Mouse (Mus musculus): Measurements from ENCODE around the gene Rnps1. TPM values are rescaled to one million over a fixed set of nuclear protein-coding genes. Genes with fewer than 3 reads are reported as not detected.

The Rnps1 gene
- total and polyA plus RNA-seq, 3 experiments, result 160 to 288 (median 255) TPM

DNA sequence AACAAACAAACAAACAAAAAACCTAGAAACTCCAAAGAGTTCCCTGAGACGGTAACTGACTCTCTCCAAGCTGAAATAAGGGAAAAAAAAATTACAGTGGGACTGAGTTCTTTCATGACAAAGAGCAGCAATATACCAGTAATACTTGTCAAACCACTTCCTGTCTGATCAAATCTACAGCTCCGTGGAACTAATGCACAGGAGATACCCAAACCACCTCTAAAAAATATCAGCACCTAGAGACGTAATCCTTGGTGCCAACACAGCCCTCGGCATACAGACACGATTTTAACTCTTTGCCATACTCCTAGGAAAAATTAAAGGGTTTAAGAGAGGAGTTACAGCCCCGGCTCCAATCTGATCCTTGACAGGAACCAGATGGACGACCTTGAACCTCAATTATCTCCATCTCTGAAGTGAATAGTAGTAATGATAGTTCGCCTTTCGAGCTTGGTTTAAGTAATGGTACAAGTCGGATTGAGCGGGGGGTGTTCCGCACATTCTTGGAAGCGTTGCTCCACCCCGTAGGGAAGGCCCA is 39.9 kb downstream of the Rnps1 start:
- no peak for DNase-seq (ENCODE audit: extremely low read depth)
- Histone ChIP-seq H3K27ac (ENCODE audit: insufficient read depth, low read depth) (peak overlapping the region; percentile 60; the same call in 1 of the 2 replicates), H3K36me3 (replicated peaks in 1 of 2; ENCODE audit: control insufficient read depth in 1 of 2, insufficient read depth in 1 of 2, low read length in 1 of 2) (peaks cover 19 to 32% of the 10 kb centered on the region in 2 experiments), H3K27me3 (replicated peaks) (no peaks in the 10 kb centered on the region), H3K9ac (ENCODE audit: insufficient read depth, low read depth) (peak overlapping the region; percentile 78), H3K79me2 (replicated peaks; ENCODE audit: control insufficient read depth, extremely low read depth, insufficient read depth, poor library complexity, severe bottlenecking) (peaks cover 15% of the 10 kb centered on the region), H3K4me1 (ENCODE audit: control insufficient read depth in 1 of 2, insufficient read depth in 2 of 2) (peaks cover 0 to 18% of the 10 kb centered on the region in 2 experiments; a peak in 2 of 4 replicates), H3K4me3 (replicated peaks in 1 of 3; ENCODE audit: low read depth in 2 of 3, low read length in 2 of 3, poor library complexity in 1 of 3) (peak overlapping the region; percentile 67 to 91 (median 75)), H3K9me3 (replicated peaks; ENCODE audit: low read length) (no peaks in the 10 kb centered on the region), H3K4me2 (ENCODE audit: insufficient read depth, low read depth, poor library complexity, severe bottlenecking) (peak overlapping the region; percentile 87)
- in situ Hi-C loops (cut with MboI; ENCODE audit: low pct_ligation_motif_present, low pct_unique_long_range_greater_than_20kb, low sequenced_read_pairs) (no loop called here), dilution Hi-C loops (cut with MboI; ENCODE audit: extremely low pct_ligation_motif_present, extremely low pct_unique_long_range_greater_than_20kb, low sequenced_read_pairs) (no loop called here)
- TF ChIP-seq SIN3A (IDR thresholded peaks at IDR 0.05; ENCODE audit: low read length) (peak; percentile 46; the same call in 1 of the 2 replicates), POLR2A (IDR thresholded peaks at IDR 0.05; ENCODE audit: low read depth, low read length) (no peak)

GRCm38 (mm10) chr17:24454756-24455522 is 40.6 kb downstream of the Rnps1 start:
- dilution Hi-C loops (cut with MboI; ENCODE audit: extremely low pct_ligation_motif_present, extremely low pct_unique_long_range_greater_than_20kb, low sequenced_read_pairs), result no loop called here
- in situ Hi-C loops (cut with MboI; ENCODE audit: low pct_ligation_motif_present, low pct_unique_long_range_greater_than_20kb, low sequenced_read_pairs), result no loop called here
- TF ChIP-seq UBTF (IDR thresholded peaks at IDR 0.05; ENCODE audit: low read depth, low read length) (0 out of 2 replicates have a peak, but pooled peaks have one; percentile 59), ZKSCAN1 (IDR thresholded peaks at IDR 0.05; ENCODE audit: borderline replicate concordance, low read depth, low read length) (no peak), MYC (IDR thresholded peaks at IDR 0.05; ENCODE audit: low read depth, low read length) (no peak; the same call in 1 of the 2 replicates), MAX (IDR thresholded peaks at IDR 0.05; ENCODE audit: low read length) (no peak; the same call in 1 of the 2 replicates), SIN3A (IDR thresholded peaks at IDR 0.05; ENCODE audit: low read length) (no peak; the same call in 1 of the 2 replicates), JUN (IDR thresholded peaks at IDR 0.05; ENCODE audit: insufficient read depth, low read depth, low read length) (no peak), RAD21 (IDR thresholded peaks at IDR 0.05; ENCODE audit: low read depth, low read length) (no peak), CTCF (conservative IDR thresholded peaks at IDR 0.05 in 1 of 2, IDR thresholded peaks at IDR 0.05 in 1 of 2; ENCODE audit: low read depth in 2 of 2, low read length in 2 of 2) (no peak), ZNF384 (IDR thresholded peaks at IDR 0.05; ENCODE audit: low read depth, low read length) (no peak), MEF2A (IDR thresholded peaks at IDR 0.05; ENCODE audit: borderline replicate concordance, low read depth, low read length) (peak; percentile 17; the same call in 1 of the 2 replicates), MAZ (IDR thresholded peaks at IDR 0.05; ENCODE audit: low read depth, low read length) (no peak; the same call in 1 of the 2 replicates), RCOR1 (conservative IDR thresholded peaks at IDR 0.05; ENCODE audit: low read depth, low read length) (no peak), E2F4 (IDR thresholded peaks at IDR 0.05; ENCODE audit: insufficient replicate concordance, low read depth, low read length) (no peak), ZMIZ1 (IDR thresholded peaks at IDR 0.05; ENCODE audit: low read depth, low read length) (peak; percentile 88), IRF4 (IDR thresholded peaks at IDR 0.05; ENCODE audit: low read depth, low read length) (peak; percentile 2), TBP (conservative IDR thresholded peaks at IDR 0.05; ENCODE audit: low read depth, low read length) (0 out of 2 replicates have a peak, but pooled peaks have one; percentile 15), POLR2A (IDR thresholded peaks at IDR 0.05; ENCODE audit: low read depth, low read length) (peak; percentile 86), HCFC1 (IDR thresholded peaks at IDR 0.05; ENCODE audit: low read depth, low read length) (peak; percentile 83), JUND (conservative IDR thresholded peaks at IDR 0.05; ENCODE audit: low read depth, low read length) (no peak), ZC3H11A (IDR thresholded peaks at IDR 0.05; ENCODE audit: low read depth, low read length) (no peak), MAFK (IDR thresholded peaks at IDR 0.05; ENCODE audit: insufficient replicate concordance, low read length) (no peak), KAT2A (IDR thresholded peaks at IDR 0.05; ENCODE audit: insufficient replicate concordance, low read length) (peak; percentile 70; the same call in 1 of the 2 replicates), NRF1 (IDR thresholded peaks at IDR 0.05; ENCODE audit: low read depth, low read length) (peak; percentile 60), NELFE (IDR thresholded peaks at IDR 0.05; ENCODE audit: low read depth, low read length) (peak; percentile 83), MXI1 (IDR thresholded peaks at IDR 0.05; ENCODE audit: low read depth, low read length) (peak; percentile 96), TCF12 (IDR thresholded peaks at IDR 0.05; ENCODE audit: low read depth, low read length) (peak; percentile 54; the same call in 1 of the 2 replicates), PAX5 (IDR thresholded peaks at IDR 0.05; ENCODE audit: low read length) (no peak), CHD2 (IDR thresholded peaks at IDR 0.05; ENCODE audit: low read length) (no peak), CHD1 (IDR thresholded peaks at IDR 0.05; ENCODE audit: low read depth, low read length) (no peak), POLR2AphosphoS2 (IDR thresholded peaks at IDR 0.05; ENCODE audit: low read depth, low read length) (no peak)

More at GRCm38 (mm10) chr17:24454756-24455522, 40.6 kb downstream of the Rnps1 start:
- Histone ChIP-seq H3K9me3 (replicated peaks; ENCODE audit: low read length) (no peaks in the 10 kb centered on the region), H3K27ac (ENCODE audit: insufficient read depth, low read depth) (peak overlapping the region; percentile 60), H3K79me2 (replicated peaks; ENCODE audit: control insufficient read depth, extremely low read depth, insufficient read depth, poor library complexity, severe bottlenecking) (peaks cover 15% of the 10 kb centered on the region), H3K9ac (ENCODE audit: insufficient read depth, low read depth) (peak overlapping the region; percentile 78), H3K36me3 (replicated peaks in 1 of 2; ENCODE audit: control insufficient read depth in 1 of 2, insufficient read depth in 1 of 2, low read length in 1 of 2) (peaks cover 12 to 25% of the 10 kb centered on the region in 2 experiments), H3K4me1 (ENCODE audit: control insufficient read depth in 1 of 2, insufficient read depth in 2 of 2) (peaks cover 0 to 18% of the 10 kb centered on the region in 2 experiments; a peak in 2 of 4 replicates), H3K4me2 (ENCODE audit: insufficient read depth, low read depth, poor library complexity, severe bottlenecking) (peak overlapping the region; percentile 87; the same call in 1 of the 2 replicates), H3K4me3 (replicated peaks in 1 of 3; ENCODE audit: low read depth in 2 of 3, low read length in 2 of 3, poor library complexity in 1 of 3) (peak overlapping the region; percentile 67 to 91 (median 75)), H3K27me3 (replicated peaks) (no peaks in the 10 kb centered on the region)
- peak; percentile 100 for DNase-seq (ENCODE audit: extremely low read depth)
